Mouse (Mus musculus): ENCODE data around the gene Phyh.

DNA sequence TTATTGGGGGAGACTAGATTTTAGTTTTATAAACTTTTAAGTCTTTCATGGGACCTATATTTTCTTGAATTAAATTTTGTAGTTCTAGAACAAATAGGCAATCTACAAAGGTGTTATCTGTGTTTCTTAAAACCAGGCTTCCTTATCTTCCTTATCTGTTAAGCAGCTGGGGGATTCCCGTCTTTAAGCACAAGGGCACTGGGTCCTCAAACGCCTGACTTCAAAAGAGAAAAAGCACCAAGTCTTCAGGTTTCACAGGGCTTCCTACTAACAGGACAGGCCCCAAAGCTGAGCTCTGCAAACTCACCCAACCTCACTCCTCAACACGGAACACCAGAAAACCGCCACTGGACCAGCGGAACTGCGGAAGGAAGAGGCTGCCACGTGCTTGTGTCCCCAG lies 10.9 kb upstream of the Phyh start:
- TF ChIP-seq CTCF (IDR thresholded peaks at IDR 0.05; ENCODE audit: low read depth) = no peak
- no peak for TF ChIP-seq EP300 (optimal IDR thresholded peaks at IDR 0.05)

Data from stomach, postnatal 0 days (tissue).